Mouse (Mus musculus): ENCODE data around the gene Serpina12. TPM values are rescaled to one million over a fixed set of nuclear protein-coding genes. Genes with fewer than 3 reads are reported as not detected.

Serpina12 gene
- total RNA-seq (2015; ENCODE audit: low replicate concordance) (not detected in 2 replicates), total RNA-seq (2017; ENCODE audit: low replicate concordance) (not detected in 2 replicates)

DNA sequence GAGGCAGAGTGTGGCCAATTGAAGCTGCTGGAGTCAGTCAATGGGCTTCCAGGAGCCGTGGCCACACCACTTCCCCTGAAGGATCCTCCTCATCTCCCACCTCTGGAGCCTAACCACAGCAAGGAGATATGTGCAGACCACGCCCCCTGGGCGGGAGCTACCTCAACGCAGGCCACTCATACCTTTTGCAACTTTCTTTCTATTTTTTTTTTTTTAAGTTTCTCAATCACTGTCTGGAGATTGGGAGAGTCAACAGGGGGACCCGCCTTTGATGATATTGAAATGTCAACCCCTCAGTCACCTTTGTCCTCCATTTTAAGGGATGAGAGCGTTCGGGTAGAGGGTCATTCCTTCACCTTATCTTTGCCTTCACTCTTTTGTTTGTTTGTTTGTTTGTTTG is at the start of gene Serpina12:
TSS of gene Serpina12 (minus strand) at position 101 of the 400 bp plus-strand sequence.
- no peak for ATAC-seq (replicated peaks; ENCODE audit: low FRiP score, poor library complexity, severe bottlenecking)

DNA sequence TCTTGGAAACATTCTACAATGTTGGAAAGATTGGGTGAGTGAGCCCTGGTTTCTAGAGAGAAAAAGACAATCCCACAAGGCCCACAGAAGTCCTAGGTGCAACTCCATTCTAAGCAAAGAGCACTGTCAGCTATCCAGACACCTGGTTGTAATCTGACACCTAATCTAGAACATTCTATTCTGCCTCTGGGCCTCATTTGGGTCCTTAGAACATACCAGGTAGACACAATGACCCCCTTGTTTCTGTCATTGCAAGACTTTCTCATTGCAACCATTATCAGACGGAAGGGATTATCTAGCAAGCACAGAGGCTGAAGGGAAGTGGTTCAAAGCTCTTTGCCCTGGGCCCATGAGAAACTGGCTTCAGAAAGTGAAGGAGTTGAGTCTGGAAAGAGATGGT is 47.1 kb upstream of the Serpina12 start:
- no peak for ATAC-seq (replicated peaks; ENCODE audit: low FRiP score, poor library complexity, severe bottlenecking)

DNA sequence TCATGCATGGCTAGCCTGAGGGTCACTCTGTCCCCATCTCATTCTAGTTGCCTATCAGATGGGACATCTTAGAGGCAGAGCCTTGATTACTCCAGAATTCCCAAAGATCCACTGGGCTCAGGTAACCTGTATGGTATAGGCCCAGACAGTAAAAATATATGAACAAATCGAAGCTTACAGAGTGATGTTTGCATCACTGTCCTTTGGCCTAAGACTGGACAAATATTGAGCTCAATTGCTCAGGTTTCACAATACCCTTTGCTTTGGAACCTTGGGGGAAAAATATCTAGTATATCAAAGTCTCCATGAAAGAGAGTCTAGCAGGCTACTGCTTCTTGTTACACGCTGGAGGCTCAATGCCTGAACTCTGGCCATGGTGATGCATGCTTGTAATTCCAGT is 45.9 kb upstream of the Serpina12 start:
- no peak for ATAC-seq (replicated peaks; ENCODE audit: low FRiP score, poor library complexity, severe bottlenecking)

DNA sequence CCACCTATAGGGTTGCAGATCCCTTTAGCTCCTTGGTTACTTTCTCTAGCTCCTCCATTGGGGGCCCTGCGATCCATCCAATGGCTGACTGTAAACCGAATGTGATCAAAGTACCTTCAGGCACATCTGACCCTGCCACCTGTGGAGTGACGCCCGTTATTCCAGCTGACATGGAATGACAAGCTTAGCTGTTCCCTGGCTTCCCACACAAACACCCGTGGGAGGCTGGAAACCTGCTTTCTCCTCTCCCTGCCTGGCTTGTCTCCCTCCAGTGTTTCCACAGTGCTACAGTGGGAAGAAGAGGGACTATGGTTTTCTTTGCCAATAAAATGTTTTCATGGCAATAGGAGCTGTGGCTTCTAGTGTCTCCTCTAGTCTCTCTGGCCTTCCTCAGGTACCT is 28.0 kb upstream of the Serpina12 start:
- ATAC-seq (replicated peaks; ENCODE audit: low FRiP score, poor library complexity, severe bottlenecking): no peak

DNA sequence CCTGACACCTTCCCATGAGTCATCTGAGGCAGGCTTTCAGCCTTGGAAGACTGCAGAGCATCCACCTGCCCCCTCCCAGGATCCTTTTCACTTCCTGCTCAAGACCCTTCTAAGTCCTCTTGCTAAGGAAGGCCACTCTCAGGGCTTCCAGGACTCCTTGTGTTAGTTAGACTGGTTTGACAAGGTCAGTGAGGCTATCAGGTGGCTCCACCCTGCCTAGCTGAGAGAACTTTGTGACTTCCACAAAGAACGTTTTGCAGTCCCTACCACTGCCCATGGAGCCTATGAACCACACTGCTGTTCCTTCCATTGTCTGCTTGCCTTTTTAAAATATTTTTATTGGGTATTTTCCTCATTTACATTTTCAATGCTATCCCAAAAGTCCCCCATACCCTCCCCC is 27.5 kb upstream of the Serpina12 start:
- ATAC-seq (replicated peaks; ENCODE audit: low FRiP score, poor library complexity, severe bottlenecking): no peak

DNA sequence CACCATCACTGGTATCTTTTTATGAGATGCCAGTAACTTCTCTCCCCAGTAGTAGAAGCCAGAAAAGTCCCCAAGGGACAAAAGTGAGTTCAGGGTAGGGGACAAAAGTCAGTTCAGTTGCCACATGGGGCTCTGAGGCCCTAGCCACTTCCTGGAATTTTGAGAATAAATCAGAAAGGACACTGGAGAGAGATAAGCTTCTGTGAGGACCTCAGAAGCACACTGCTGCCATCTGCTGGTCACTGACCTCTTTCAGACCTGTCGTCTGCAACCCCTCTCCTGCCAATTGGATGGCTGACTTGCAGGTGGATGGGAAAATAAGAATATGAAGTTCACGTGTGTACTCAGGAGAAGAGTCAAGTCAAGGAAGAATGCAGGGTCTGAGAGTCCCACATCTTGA is 25.4 kb upstream of the Serpina12 start:
- ATAC-seq (replicated peaks; ENCODE audit: low FRiP score, poor library complexity, severe bottlenecking): no peak

DNA sequence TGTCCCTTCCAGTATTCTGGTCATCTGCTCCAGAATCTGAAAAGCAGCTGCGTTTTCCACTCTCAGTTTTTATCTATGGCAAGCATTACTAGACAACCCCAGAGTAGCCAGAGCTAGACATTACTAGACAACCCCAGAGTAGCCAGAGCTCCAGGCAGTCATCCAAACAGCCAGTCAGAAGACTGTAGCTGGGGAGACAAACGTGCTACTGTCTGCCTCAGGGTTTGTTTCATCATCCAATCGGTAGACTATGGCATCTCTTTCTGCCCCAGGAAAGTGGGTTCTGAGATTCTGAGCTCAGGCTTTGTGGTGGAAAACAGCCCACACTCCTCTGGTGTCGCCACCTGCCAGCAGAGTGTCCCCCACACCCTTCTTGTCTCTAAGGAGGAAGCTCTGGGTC is 23.3 kb upstream of the Serpina12 start:
- ATAC-seq (replicated peaks; ENCODE audit: low FRiP score, poor library complexity, severe bottlenecking): no peak

DNA sequence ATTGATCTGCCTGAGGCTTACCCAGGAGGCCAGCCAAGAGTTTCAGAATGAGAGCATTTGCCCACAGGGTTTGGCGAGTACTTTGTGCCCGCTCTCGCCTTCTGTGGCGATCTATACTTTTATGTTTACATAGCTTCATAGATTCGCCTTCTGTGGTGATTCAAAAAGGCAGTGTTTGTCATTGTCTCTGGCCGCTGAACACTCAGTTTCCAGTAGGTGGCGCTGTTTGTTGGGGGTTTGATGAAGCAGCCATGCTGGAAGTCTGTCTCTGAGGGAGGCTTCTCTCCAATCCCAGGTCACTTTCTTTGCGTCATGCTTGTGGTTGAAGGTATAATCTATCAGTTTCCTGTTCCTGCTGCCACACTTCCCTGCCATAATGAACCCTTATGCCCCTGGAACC is 22.0 kb upstream of the Serpina12 start:
- no peak for ATAC-seq (replicated peaks; ENCODE audit: low FRiP score, poor library complexity, severe bottlenecking)

DNA sequence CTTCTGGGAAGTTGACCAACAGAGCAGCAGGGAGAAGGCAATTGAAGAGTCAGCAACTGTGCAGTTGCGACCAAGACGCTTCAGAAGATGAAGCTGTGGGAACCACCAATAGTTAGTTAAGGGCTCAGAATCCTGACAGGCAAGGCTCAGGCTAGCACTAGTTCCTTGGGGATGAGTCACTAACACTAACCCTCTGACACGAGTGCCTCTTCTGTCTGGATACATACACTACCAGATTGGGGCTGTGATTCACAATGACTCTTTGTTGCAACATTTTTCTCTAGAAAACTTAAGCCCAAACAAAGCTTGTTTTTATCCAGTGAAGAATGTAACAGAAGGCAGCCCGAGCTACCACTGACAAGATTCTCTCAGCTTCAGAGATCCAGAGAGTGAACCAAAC is 20.8 kb upstream of the Serpina12 start:
- ATAC-seq (replicated peaks; ENCODE audit: low FRiP score, poor library complexity, severe bottlenecking): no peak

DNA sequence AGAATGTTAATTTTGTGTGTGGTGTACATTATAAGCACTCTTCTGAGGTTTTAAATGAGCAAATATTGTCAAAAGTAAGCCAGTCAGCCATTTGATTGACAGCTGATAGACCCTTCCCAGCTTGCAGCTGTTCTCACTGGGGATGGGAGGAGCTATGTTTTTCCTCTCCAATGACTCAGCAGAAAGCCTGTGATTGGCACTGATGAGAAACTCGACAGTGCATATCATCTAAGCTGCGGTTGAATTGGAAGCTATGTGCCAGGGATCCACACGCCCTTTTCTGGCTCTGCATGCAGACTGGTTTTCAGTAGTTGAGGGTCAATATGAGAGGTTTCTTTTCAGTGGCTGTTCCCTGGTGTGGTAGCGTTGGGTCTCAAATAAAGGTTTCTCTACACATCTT is 20.3 kb upstream of the Serpina12 start:
- ATAC-seq (replicated peaks; ENCODE audit: low FRiP score, poor library complexity, severe bottlenecking): no peak

DNA sequence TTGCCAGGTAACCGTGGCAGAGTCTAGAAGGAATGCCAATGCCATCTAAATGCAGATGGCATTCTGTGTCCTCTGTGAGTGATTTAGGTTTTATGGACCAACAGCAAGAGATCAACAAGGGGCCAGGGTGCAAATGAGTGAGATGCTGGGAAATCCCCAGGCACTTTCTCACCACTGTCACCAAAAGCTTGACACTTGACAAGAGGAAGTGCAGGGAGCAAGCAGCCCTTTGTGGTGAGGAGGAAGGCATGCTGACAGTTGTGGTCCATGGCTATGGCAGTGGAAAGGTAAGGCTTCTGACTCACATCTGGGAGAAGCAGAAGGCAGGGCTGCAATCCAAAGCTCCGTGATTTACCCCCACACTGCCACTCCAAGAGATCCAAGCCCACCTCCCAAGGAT is 17.6 kb upstream of the Serpina12 start:
- no peak for ATAC-seq (replicated peaks; ENCODE audit: low FRiP score, poor library complexity, severe bottlenecking)

DNA sequence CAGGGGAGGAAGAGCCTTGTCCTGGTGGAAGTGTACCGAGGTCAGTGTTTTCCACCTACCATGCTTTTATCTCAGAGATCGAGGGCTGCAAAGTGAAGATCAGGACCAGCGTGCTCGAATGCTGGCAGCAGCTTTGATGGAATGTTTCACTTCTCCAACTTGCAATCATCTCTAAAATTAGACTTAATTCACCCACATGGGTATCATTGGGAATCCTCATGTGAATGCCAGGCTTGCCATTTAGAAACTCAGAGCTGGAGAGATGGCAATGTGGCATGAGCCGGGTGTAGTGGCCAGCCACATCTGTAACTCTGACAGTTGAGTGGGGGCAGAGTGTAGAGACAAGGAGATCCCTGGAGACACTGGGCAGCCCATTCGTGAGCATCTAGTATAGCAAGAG is 15.9 kb upstream of the Serpina12 start:
- no peak for ATAC-seq (replicated peaks; ENCODE audit: low FRiP score, poor library complexity, severe bottlenecking)

DNA sequence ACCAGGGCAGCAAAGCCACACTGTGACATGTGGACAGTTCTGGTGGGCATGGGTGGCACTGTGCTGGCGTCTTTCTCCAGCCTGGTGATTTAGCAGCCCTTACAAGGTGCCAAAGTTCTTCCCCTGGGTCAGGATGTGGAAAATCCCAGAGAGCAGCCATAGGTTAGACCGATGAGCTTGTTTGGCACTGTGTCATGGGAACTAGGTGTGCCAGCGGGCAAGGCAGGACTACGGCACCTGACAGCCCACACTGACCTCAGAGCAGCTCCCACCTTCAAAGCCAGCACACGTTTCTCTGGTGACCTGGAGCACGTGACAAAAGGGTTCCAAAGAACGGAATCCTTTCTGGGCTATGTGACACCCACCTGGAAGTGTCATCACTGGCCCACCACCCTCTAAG is 13.3 kb upstream of the Serpina12 start:
- ATAC-seq (replicated peaks; ENCODE audit: low FRiP score, poor library complexity, severe bottlenecking): no peak

DNA sequence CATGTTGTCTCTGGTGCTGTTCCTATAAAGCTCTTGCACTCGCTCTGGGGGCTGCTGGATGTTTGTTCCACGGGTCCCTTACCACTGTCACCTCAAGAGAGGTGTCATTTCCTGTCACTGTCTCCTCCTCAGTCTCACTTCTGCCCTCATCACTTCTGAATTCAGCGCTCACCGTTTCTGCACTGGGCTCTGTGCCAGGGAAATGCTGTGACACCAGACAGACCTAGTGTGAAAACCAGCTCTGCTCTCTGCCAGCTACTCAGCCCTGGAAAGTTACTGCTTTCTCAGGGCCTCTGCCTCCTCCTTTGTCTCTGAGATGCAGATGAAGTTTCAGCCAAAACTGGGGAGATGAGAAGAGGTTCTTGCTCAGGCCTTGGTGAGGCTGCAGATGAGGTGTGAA is 12.8 kb upstream of the Serpina12 start:
- no peak for ATAC-seq (replicated peaks; ENCODE audit: low FRiP score, poor library complexity, severe bottlenecking)

DNA sequence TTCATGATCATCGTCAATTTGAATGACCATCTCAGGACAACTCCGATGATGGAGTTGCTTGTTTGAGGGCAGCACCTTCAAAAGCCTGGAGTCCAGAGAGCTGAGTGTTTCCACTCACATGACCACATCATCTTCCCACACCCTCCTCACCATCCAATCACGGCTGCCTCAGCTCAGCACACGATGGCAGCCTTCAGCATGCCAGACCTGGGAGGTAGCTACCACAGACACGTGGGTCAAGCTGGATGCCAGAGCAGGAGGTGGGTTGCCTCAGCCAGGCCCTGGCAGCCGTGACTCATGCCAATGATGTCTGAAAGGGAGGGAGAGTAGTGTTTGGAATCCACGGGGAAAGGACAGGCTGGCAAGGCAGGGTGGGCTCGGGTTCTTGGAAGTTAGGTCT is 11.5 kb upstream of the Serpina12 start:
- no peak for ATAC-seq (replicated peaks; ENCODE audit: low FRiP score, poor library complexity, severe bottlenecking)

DNA sequence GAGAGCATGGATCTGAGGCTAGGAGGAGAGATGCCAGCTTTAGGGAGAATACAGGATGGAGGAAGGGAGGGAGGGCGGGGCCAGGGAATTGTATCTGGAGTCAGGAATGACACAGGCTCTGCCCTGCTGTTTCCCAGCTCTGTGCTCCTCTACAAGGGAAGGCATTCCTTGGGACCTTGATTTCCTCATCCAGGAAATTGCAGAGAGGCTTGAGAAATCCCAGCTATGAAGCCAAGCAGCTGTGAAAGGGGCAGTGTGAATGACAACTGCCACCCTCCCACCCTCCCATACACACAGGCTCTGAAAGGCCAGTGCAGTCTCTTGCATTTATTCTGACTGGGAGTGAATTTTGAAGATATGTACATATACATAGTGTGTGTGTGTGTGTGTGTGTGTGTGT is 9.8 kb upstream of the Serpina12 start:
- no peak for ATAC-seq (replicated peaks; ENCODE audit: low FRiP score, poor library complexity, severe bottlenecking)

DNA sequence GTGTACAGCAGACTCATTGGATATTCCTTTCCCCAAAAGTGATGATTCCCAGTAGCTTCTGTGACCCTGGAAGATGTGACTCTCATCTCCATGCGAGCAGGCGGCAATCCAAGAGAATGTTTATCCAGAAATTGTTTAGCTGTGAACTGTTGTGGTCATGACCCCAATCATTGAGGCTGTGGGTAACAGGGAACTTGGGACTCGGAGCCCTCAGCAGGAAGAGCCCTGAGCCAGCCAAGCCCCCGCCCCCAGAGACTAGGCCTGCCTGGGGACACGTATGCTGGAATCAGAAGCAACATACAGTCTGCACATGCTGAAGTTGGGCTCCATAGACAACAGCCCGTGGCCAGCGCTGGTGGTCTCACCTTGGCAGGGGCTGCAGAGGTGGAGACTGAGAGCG is 1.5 kb upstream of the Serpina12 start:
- ATAC-seq (replicated peaks; ENCODE audit: low FRiP score, poor library complexity, severe bottlenecking): no peak

DNA sequence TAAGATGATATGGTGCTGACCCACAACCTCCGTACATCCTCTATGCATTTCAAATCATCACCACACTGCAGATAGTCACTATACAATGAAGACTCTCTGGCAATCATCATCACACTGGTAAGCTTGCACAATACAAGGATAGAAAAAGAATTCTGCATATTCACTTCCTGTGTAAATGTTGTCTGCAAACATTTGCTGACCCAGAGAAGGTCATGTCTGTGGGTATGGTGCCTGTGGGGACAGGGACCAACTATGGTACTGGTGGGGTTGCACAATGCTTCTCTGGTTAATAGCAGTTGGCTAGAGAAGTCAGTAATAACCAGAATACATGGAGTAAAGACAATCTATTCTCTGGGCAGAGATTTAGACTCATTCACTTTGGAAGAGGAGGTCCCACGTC is 1.5 kb downstream of the Serpina12 start:
- no peak for ATAC-seq (replicated peaks; ENCODE audit: low FRiP score, poor library complexity, severe bottlenecking)

DNA sequence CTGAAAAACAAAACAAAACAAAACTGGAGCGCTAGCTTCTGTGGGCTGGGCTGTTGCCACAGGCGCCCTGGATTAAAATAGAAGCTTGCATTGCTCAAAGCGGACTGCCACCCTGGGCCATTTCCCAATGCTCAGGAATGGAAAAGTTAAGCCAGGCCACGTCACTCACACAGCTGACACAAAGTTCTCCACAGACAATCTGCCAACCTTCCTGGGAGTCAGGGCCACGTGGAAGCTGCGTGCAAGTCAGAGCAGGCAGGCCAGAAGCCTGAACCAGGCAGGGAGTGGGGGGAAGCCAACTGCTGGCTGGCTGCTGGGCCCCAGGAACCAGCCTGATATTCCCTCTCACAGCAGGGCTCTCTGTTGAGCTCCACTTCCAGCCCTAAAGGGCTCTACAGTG is 2.8 kb downstream of the Serpina12 start:
- ATAC-seq (replicated peaks; ENCODE audit: low FRiP score, poor library complexity, severe bottlenecking): no peak

DNA sequence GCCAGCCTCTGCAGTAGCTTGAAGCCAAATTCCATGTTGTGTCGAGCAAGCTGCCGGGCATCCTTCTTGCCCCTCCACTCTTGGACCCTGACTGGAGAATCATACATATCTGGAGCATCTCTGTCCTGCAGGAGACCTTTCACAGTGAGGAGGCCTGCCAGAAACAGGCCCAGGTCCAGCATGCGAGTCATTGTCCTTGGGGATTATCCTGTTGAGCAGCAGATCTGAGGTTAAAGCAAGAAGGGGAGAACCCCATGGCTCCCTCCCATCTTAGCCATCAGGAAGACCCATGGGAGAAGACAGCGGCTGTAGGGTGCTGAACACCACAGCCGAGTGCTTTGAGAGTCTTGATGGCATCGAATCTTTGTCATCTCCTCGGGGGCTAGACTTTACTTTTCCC is 6.1 kb downstream of the Serpina12 start:
- ATAC-seq (replicated peaks; ENCODE audit: low FRiP score, poor library complexity, severe bottlenecking): no peak

DNA sequence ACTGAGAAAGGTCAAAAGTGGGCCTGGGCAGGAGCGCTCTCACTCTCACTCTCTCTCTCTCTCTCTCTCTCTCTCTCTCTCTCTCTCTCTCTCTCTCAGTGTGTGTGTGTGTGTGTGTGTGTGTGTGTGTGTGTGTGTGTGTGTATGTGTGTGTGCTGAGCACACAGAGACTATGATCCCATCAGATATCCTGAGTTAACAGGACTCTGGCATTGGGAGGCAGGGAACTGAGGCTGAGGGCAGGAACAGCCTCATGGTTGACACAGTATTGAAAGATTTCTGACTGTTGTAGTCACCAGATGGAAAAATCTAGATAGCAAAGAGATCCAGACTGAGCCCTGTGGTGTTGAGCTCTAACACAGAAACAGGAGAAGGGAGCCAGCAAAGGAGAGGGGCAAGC is 10.5 kb downstream of the Serpina12 start:
- ATAC-seq (replicated peaks; ENCODE audit: low FRiP score, poor library complexity, severe bottlenecking): no peak

DNA sequence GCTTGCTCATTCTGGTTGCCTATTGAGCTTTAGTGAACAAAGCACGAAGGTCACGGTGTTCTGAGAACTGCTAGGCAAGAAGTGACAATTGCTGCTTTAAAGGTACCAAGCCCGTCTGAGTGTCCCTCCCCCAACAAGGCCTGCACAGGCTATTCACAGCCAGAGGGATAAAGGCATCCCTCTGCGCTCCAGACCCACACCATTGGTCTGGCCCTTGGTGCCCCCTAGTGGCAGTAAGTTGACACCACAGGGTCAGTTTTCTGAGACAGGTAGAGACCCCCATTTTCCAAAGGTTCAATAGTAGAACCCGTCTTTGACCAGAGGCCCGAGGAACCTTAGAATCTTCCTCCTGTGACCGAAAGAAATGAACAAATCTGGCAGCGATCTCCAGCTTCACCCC is 14.3 kb downstream of the Serpina12 start:
- ATAC-seq (replicated peaks; ENCODE audit: low FRiP score, poor library complexity, severe bottlenecking): no peak

DNA sequence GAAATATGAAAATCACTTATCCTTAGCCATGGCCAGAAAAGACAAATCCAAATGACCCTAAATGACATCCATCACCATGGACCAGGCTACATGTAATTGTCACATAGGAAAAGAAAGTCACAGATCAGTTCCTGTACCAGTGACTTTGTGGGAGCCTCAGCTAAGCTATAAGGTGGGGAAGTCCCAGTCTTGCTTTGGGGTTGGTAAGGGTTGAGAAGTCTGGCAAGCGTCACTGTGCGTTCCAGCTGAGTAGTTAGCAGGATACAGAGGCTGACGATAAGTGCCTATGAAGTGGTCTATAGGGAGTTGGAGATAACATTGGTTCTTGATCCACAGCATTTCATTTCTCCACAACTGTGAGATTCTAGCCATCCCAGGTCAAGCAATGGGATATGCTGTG is 29.0 kb downstream of the Serpina12 start:
- ATAC-seq (replicated peaks; ENCODE audit: low FRiP score, poor library complexity, severe bottlenecking): no peak

Measured in erythroblast, adult 5-6 weeks (primary cell).